Mouse (Mus musculus): ENCODE results near the gene Xab2. TPM values are rescaled to one million over a fixed set of nuclear protein-coding genes. Genes with fewer than 3 reads are reported as not detected.

Xab2 gene
- polyA plus RNA-seq, 1 experiment from 2014 or later = 42.9 TPM

DNA sequence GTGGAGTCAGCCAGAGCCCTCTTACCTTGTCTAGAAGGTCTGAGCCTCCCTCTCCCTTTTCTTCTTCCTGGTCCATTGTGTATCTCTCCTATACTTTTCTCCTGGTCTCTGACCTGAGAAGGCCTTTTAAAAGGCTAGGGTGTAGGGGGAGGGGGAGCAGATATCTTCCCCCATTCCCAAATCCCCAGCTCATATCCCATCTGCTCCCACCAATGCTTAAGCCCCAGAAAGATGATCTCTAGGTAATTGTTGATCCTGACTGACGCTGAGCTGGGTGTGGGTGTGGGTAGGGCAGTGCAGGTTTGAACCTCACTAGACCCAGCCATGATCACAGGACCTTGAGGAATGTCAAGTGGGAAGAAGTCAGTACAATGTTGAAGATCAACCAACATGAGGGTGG is 4.3 kb upstream of the Xab2 start, which contains the start of gene Pcp2:
TSS of gene Pcp2 (minus strand) at position 101 of the 400 bp plus-strand sequence.
- H3K36me3 ChIP-seq (replicated peaks; ENCODE audit: control insufficient read depth, insufficient read depth) = no peaks in the 10 kb centered on the region
- no peak for DNase-seq (ENCODE audit: low spot score)
- WGBS = 86% methylated on average over 1 of the region's 1 CpGs
- H3K4me3 ChIP-seq (replicated peaks; ENCODE audit: low read length) = no peak within 1 kb of the TSS
- no peaks in the 10 kb centered on the region for H3K9me3 ChIP-seq (ENCODE audit: control insufficient read depth, low read length)
- H3K27me3 ChIP-seq (ENCODE audit: control insufficient read depth, insufficient read depth, low read length) = 0 out of 2 replicates have a peak, but pooled peaks cover 10% of the 10 kb centered on the region
- no peak within 1 kb of the TSS for H3K4me2 ChIP-seq (replicated peaks)
- ATAC-seq (ENCODE audit: low FRiP score) = no peak
- H3K9ac ChIP-seq = no peak within 1 kb of the TSS
- peaks cover 9% of the 10 kb centered on the region for H3K4me1 ChIP-seq (replicated peaks; ENCODE audit: control insufficient read depth, insufficient read depth, low read length)
- H3K27ac ChIP-seq = no peak within 1 kb of the TSS

DNA sequence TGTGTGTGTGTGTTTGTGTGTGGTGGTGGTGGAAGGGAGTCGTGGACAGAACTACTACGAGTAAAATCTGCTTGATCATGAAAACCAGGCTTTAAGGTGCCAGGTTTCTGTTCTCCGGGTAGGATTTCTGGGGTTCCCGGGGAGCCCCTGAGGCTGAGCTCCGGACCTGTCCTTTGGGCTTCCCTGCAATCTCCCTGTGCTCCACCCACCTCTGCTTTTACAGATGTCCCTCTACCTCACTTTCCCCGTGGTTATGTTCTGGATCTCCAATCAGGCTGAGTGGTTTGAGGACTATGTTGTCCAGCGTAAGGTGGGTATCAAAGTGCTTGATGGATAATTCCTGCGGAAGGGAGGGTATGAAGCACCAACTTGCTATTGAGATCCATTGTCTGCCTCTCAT is 1.0 kb upstream of the Xab2 start:
- 70% methylated on average over 8 of the region's 8 CpGs for WGBS
- DNase-seq (ENCODE audit: low spot score) (no peak), ATAC-seq (ENCODE audit: low FRiP score) (no peak)

DNA sequence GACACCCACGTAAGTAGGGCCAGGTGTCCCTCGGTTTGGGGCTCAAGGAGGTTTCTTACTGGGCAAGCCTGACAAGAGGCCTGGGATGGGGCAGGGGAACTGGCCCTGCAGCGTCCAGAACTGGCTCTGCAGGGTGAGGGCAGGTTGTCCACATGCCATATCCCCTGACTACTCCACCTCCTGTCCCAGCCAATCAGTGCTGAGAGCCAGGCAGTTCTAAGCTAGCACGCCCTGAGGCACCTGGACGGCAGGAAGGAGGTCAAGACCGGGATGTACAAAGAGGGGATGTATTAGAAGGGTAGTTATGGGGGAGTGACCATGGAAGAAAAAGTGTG is 11.3 kb downstream of the Xab2 start:
- no peak for DNase-seq (ENCODE audit: low spot score)
- no peak for ATAC-seq (ENCODE audit: low FRiP score)
- Histone ChIP-seq H3K9ac (no peak overlapping the region), H3K4me1 (replicated peaks; ENCODE audit: control insufficient read depth, insufficient read depth, low read length) (no peaks in the 10 kb centered on the region), H3K4me2 (replicated peaks) (no peak overlapping the region), H3K36me3 (replicated peaks; ENCODE audit: control insufficient read depth, insufficient read depth) (peaks cover 98% of the 10 kb centered on the region), H3K4me3 (replicated peaks; ENCODE audit: low read length) (no peak overlapping the region), H3K27me3 (ENCODE audit: control insufficient read depth, insufficient read depth, low read length) (no peaks in the 10 kb centered on the region), H3K27ac (no peak overlapping the region), H3K9me3 (ENCODE audit: control insufficient read depth, low read length) (no peaks in the 10 kb centered on the region)
- 91% methylated on average over 6 of the region's 6 CpGs for WGBS

More for the DNA sequence above, 1.0 kb upstream of the Xab2 start:
- peak overlapping the region; percentile 65; the same call in 1 of the 2 replicates for H3K9ac ChIP-seq
- peak overlapping the region; percentile 59 for H3K4me3 ChIP-seq (replicated peaks; ENCODE audit: low read length)
- H3K4me2 ChIP-seq (replicated peaks) = peak overlapping the region; percentile 58
- H3K27me3 ChIP-seq (ENCODE audit: control insufficient read depth, insufficient read depth, low read length) = no peaks in the 10 kb centered on the region
- no peaks in the 10 kb centered on the region for H3K9me3 ChIP-seq (ENCODE audit: control insufficient read depth, low read length)
- H3K4me1 ChIP-seq (replicated peaks; ENCODE audit: control insufficient read depth, insufficient read depth, low read length) = peaks cover 17% of the 10 kb centered on the region
- H3K36me3 ChIP-seq (replicated peaks; ENCODE audit: control insufficient read depth, insufficient read depth) = peaks cover 13% of the 10 kb centered on the region
- H3K27ac ChIP-seq = no peak overlapping the region

DNA sequence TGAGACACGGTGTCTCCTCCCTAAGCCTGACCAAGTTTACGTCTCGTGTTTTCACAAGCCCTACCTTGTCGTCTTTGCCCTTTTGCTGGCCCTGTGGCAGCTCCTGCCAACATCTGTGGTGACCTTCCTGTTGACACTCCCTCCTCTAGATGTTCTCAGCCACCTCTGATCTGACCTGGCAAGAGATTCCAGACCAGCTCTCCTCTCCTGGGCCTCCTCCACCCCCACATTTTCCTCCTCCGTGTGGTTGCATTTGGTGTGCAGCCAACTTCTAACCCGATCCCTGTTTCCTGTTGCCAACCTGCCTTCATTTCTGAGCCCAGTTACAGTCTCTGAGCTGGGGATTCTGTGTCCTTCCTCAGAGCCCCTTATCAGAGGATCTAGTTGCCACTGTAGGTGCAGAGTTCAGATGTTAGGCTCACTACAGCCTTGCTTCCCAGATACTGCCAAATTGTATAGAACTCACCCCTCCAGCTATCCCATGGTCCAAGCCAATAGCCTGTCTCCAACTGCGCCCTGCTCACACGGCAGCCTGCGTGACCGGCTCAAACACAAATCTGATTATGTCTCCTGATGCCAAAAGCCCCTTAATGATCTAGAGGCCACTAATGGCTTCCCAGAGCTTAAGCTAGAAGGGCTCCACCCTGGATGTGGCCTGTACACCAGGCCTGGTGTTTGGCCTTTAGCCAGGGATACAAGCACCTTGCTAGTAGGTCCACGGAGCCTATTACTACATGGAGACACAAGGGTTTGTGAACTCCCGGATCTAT is 11.9 kb downstream of the Xab2 start:
- Histone ChIP-seq H3K9me3 (ENCODE audit: control insufficient read depth, low read length) (no peaks in the 10 kb centered on the region), H3K4me3 (replicated peaks; ENCODE audit: low read length) (no peak overlapping the region), H3K4me2 (replicated peaks) (no peak overlapping the region), H3K36me3 (replicated peaks; ENCODE audit: control insufficient read depth, insufficient read depth) (peaks cover 98% of the 10 kb centered on the region), H3K27me3 (ENCODE audit: control insufficient read depth, insufficient read depth, low read length) (no peaks in the 10 kb centered on the region), H3K4me1 (replicated peaks; ENCODE audit: control insufficient read depth, insufficient read depth, low read length) (no peaks in the 10 kb centered on the region), H3K9ac (no peak overlapping the region), H3K27ac (no peak overlapping the region)
- DNase-seq (ENCODE audit: low spot score) = no peak
- ATAC-seq (ENCODE audit: low FRiP score) = no peak
- 89% methylated on average over 12 of the region's 12 CpGs for WGBS

DNA sequence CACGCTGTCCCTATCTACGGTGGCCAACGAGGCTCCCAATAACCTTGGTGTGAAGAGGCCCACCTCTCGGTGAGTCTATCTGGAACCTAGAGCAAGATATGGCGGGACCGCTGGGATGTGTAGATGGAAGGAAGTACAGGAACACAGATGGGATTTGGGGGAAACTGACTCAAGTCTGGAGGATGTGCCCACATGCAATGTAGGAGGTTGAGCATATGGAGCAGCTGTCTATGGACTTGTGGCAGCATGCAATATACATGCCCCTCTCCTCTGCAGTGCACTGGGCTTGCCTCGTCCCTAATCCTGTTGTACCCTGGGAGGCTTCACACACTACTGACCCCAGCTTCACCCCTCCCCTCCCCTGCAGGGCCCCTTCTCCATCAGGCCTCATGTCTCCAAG is 13.3 kb downstream of the Xab2 start:
- ATAC-seq (ENCODE audit: low FRiP score) (no peak), DNase-seq (ENCODE audit: low spot score) (no peak)
- Histone ChIP-seq H3K4me1 (replicated peaks; ENCODE audit: control insufficient read depth, insufficient read depth, low read length) (no peaks in the 10 kb centered on the region), H3K4me3 (replicated peaks; ENCODE audit: low read length) (no peak overlapping the region), H3K9me3 (ENCODE audit: control insufficient read depth, low read length) (no peaks in the 10 kb centered on the region), H3K9ac (no peak overlapping the region), H3K27me3 (ENCODE audit: control insufficient read depth, insufficient read depth, low read length) (no peaks in the 10 kb centered on the region), H3K27ac (no peak overlapping the region), H3K4me2 (replicated peaks) (no peak overlapping the region), H3K36me3 (replicated peaks; ENCODE audit: control insufficient read depth, insufficient read depth) (peaks cover 98% of the 10 kb centered on the region)
- WGBS = 91% methylated on average over 7 of the region's 7 CpGs

DNA sequence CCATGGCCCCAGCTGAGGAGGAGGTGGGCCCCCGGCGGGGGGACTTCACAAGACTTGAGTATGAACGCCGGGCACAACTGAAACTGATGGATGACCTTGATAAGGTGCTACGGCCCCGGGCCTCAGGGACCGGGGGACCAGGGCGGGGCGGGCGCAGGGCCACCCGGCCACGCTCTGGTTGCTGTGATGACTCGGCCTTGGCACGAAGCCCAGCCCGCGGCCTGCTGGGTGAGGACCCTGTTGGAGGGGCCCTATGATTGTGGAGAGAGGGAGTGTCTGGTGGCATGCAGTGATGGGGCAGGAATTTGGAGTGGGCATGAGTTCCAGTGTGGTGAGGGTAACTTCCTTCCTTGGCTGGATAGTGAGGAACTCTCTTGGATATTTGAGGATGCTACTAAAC is 14.5 kb downstream of the Xab2 start:
- Histone ChIP-seq H3K9me3 (ENCODE audit: control insufficient read depth, low read length) (no peaks in the 10 kb centered on the region), H3K4me1 (replicated peaks; ENCODE audit: control insufficient read depth, insufficient read depth, low read length) (no peaks in the 10 kb centered on the region), H3K27me3 (ENCODE audit: control insufficient read depth, insufficient read depth, low read length) (no peaks in the 10 kb centered on the region), H3K27ac (no peak overlapping the region), H3K36me3 (replicated peaks; ENCODE audit: control insufficient read depth, insufficient read depth) (peaks cover 98% of the 10 kb centered on the region), H3K9ac (no peak overlapping the region), H3K4me2 (replicated peaks) (no peak overlapping the region), H3K4me3 (replicated peaks; ENCODE audit: low read length) (no peak overlapping the region)
- ATAC-seq (ENCODE audit: low FRiP score) = no peak
- WGBS = 90% methylated on average over 16 of the region's 16 CpGs
- no peak for DNase-seq (ENCODE audit: low spot score)

DNA sequence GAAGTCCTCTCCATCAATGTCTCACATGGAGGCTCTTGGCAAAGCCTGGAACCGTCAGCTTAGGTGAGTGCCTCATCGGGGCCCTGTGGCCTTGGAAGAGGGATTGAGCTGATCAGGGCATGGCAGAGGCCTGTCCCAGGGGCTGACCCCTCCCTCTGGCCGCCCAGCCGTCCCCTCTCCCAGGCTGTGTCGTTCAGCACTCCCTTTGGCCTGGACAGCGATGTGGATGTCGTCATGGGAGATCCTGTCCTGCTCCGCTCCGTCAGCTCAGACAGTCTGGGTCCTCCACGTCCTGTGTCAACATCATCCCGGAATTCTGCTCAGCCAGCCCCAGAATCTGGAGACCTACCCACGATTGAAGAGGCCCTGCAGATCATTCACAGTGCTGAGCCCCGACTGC is 17.7 kb downstream of the Xab2 start:
- Histone ChIP-seq H3K4me3 (replicated peaks; ENCODE audit: low read length) (no peak overlapping the region), H3K9me3 (ENCODE audit: control insufficient read depth, low read length) (no peaks in the 10 kb centered on the region), H3K9ac (no peak overlapping the region), H3K4me1 (replicated peaks; ENCODE audit: control insufficient read depth, insufficient read depth, low read length) (no peaks in the 10 kb centered on the region), H3K27ac (no peak overlapping the region), H3K36me3 (replicated peaks; ENCODE audit: control insufficient read depth, insufficient read depth) (peaks cover 95% of the 10 kb centered on the region), H3K27me3 (ENCODE audit: control insufficient read depth, insufficient read depth, low read length) (no peaks in the 10 kb centered on the region), H3K4me2 (replicated peaks) (no peak overlapping the region)
- DNase-seq (ENCODE audit: low spot score) (no peak), ATAC-seq (ENCODE audit: low FRiP score) (no peak)
- WGBS = 85% methylated on average over 13 of the region's 13 CpGs

DNA sequence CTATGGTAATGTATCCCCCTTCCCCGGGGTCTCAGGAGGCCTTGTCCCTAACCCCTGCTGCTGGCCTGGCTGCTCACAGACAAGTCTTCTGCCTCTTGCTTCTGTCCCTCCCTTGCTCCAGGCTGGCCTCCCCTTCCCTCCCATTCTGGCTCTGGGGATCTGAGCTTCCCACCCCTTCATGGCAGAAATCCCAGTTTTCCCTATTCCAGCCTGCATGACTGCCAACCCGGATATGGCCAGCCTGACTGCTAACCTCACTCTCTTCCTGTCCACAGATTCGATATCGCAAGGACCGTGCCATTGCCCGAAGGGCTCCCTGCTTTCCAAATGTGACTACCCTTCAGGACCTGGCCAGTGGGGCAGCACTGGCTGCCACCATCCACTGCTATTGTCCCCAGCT is 20.7 kb downstream of the Xab2 start:
- 94% methylated on average over 6 of the region's 6 CpGs for WGBS
- Histone ChIP-seq H3K9ac (no peak overlapping the region), H3K27me3 (ENCODE audit: control insufficient read depth, insufficient read depth, low read length) (no peaks in the 10 kb centered on the region), H3K4me3 (replicated peaks; ENCODE audit: low read length) (no peak overlapping the region), H3K4me2 (replicated peaks) (no peak overlapping the region), H3K9me3 (ENCODE audit: control insufficient read depth, low read length) (no peaks in the 10 kb centered on the region), H3K27ac (no peak overlapping the region), H3K36me3 (replicated peaks; ENCODE audit: control insufficient read depth, insufficient read depth) (peaks cover 73% of the 10 kb centered on the region), H3K4me1 (replicated peaks; ENCODE audit: control insufficient read depth, insufficient read depth, low read length) (no peaks in the 10 kb centered on the region)
- DNase-seq (ENCODE audit: low spot score) (no peak), ATAC-seq (ENCODE audit: low FRiP score) (no peak)

DNA sequence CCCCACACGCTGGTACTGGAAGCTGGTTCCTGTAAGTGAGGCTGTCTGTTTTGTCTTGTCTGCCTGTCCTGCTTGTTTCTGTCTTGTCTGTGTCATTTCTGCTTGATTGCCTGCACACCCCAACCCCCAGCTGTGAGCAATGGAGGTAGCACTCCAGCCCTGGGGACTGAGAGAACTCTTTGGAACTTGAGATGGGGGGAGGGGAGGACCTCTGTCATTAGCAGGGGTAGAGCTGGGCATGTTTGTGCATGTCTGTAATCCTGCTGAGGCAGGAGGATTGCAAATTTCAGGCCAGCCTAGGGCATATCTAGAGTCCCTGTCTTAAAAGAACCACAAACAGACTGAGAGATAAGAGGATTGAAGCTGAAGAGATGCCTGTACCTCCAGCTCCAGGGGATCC is 21.9 kb downstream of the Xab2 start:
- Histone ChIP-seq H3K27ac (no peak overlapping the region), H3K36me3 (replicated peaks; ENCODE audit: control insufficient read depth, insufficient read depth) (peaks cover 64% of the 10 kb centered on the region), H3K9ac (no peak overlapping the region), H3K4me2 (replicated peaks) (no peak overlapping the region), H3K4me3 (replicated peaks; ENCODE audit: low read length) (no peak overlapping the region), H3K9me3 (ENCODE audit: control insufficient read depth, low read length) (no peaks in the 10 kb centered on the region), H3K4me1 (replicated peaks; ENCODE audit: control insufficient read depth, insufficient read depth, low read length) (no peaks in the 10 kb centered on the region), H3K27me3 (ENCODE audit: control insufficient read depth, insufficient read depth, low read length) (no peaks in the 10 kb centered on the region)
- no peak for ATAC-seq (ENCODE audit: low FRiP score)
- WGBS = 80% methylated on average over 1 of the region's 1 CpGs
- DNase-seq (ENCODE audit: low spot score) = no peak

DNA sequence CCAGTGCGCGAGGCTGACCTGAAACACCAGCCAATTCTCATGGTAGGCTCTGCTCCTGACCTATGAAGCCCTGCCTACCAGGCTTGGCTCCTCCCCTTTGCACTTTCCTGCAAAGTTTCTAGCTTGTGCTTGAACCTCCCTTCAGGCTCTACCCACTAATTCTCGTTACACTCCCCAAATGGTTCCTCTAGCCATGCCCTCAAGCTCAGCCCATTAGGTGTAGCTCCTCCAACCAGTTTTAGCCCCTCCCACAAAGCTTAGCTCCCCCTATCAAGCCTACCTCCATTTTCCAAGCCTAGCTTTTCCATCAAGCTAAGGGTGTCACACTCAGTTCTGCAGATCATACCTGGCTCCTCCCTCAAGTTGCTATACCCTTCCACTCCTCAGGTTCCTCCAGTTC is 23.1 kb downstream of the Xab2 start:
- 77% methylated on average over 3 of the region's 3 CpGs for WGBS
- no peaks in the 10 kb centered on the region for H3K4me1 ChIP-seq (replicated peaks; ENCODE audit: control insufficient read depth, insufficient read depth, low read length)
- ATAC-seq (ENCODE audit: low FRiP score) = no peak
- no peaks in the 10 kb centered on the region for H3K27me3 ChIP-seq (ENCODE audit: control insufficient read depth, insufficient read depth, low read length)
- no peak overlapping the region for H3K9ac ChIP-seq
- H3K9me3 ChIP-seq (ENCODE audit: control insufficient read depth, low read length) = no peaks in the 10 kb centered on the region
- H3K27ac ChIP-seq = no peak overlapping the region
- H3K4me3 ChIP-seq (replicated peaks; ENCODE audit: low read length) = no peak overlapping the region
- H3K36me3 ChIP-seq (replicated peaks; ENCODE audit: control insufficient read depth, insufficient read depth) = peaks cover 52% of the 10 kb centered on the region
- DNase-seq (ENCODE audit: low spot score) = no peak
- no peak overlapping the region for H3K4me2 ChIP-seq (replicated peaks)
